Mouse (Mus musculus): ENCODE data around the gene Unc5c. TPM values are rescaled to one million over a fixed set of nuclear protein-coding genes. Genes with fewer than 3 reads are reported as not detected.

Gene Unc5c
- total and polyA plus RNA-seq, 3 experiments = not detected

- TF ChIP-seq UBTF (IDR thresholded peaks at IDR 0.05; ENCODE audit: borderline replicate concordance, insufficient read depth, low read depth, low read length) = no peak
Measured at GRCm38 (mm10) chr3:141819331-141819941, 354.4 kb downstream of the Unc5c start (continued).

GRCm38 (mm10) chr3:141828301-141828700, 363.3 kb downstream of the Unc5c start:
- DNase-seq (ENCODE audit: low read depth, low spot score) = no peak
- no peak overlapping the region for H3K4me3 ChIP-seq (ENCODE audit: control insufficient read depth in 1 of 2, insufficient read depth in 1 of 2, low read depth in 2 of 2, low read length in 2 of 2)
- no peak overlapping the region for H3K27ac ChIP-seq (ENCODE audit: control insufficient read depth, low read depth, low read length)
- no peaks in the 10 kb centered on the region for H3K36me3 ChIP-seq (ENCODE audit: control insufficient read depth in 1 of 2, insufficient read depth in 2 of 2, low read length in 2 of 2)
- H3K9me3 ChIP-seq (replicated peaks; ENCODE audit: insufficient read depth, low read length) = no peaks in the 10 kb centered on the region
- peaks cover 0 to 4% of the 10 kb centered on the region in 2 experiments; a peak in 1 of 4 replicates for H3K4me1 ChIP-seq (ENCODE audit: control insufficient read depth in 1 of 2, insufficient read depth in 2 of 2, low read length in 2 of 2)
- TF ChIP-seq TAL1 (IDR thresholded peaks at IDR 0.05; ENCODE audit: low read length) = no peak
- TF ChIP-seq USF2 (IDR thresholded peaks at IDR 0.05; ENCODE audit: borderline replicate concordance in 1 of 2, insufficient read depth in 1 of 2, low read depth in 1 of 2, low read length in 2 of 2) = no peak
- no peak for TF ChIP-seq ETS1 (IDR thresholded peaks at IDR 0.05; ENCODE audit: low read depth, low read length)
- no peak for TF ChIP-seq MYB (IDR thresholded peaks at IDR 0.05; ENCODE audit: low read depth, low read length)
- no peak for TF ChIP-seq POLR2AphosphoS5 (IDR thresholded peaks at IDR 0.05; ENCODE audit: borderline replicate concordance, low read depth, low read length)
- no peak for TF ChIP-seq UBTF (IDR thresholded peaks at IDR 0.05; ENCODE audit: borderline replicate concordance, insufficient read depth, low read depth, low read length)
- no peak for TF ChIP-seq JUND (IDR thresholded peaks at IDR 0.05; ENCODE audit: low read depth, low read length)
- no peak for TF ChIP-seq CHD2 (IDR thresholded peaks at IDR 0.05; ENCODE audit: low read length)
- TF ChIP-seq RAD21 (IDR thresholded peaks at IDR 0.05; ENCODE audit: low read depth, low read length) = no peak
- no peak for TF ChIP-seq MAX (IDR thresholded peaks at IDR 0.05; ENCODE audit: low read length)
- TF ChIP-seq HCFC1 (IDR thresholded peaks at IDR 0.05; ENCODE audit: low read depth, low read length) = no peak
- TF ChIP-seq E2F4 (IDR thresholded peaks at IDR 0.05; ENCODE audit: borderline replicate concordance, low read depth, low read length) = no peak
- TF ChIP-seq MAFK (IDR thresholded peaks at IDR 0.05; ENCODE audit: borderline replicate concordance, low read depth, low read length) = no peak
- no peak for TF ChIP-seq BHLHE40 (IDR thresholded peaks at IDR 0.05; ENCODE audit: borderline replicate concordance, low read depth, low read length)
- TF ChIP-seq MAZ (IDR thresholded peaks at IDR 0.05; ENCODE audit: low read depth, low read length) = no peak
- TF ChIP-seq MEF2A (IDR thresholded peaks at IDR 0.05; ENCODE audit: extremely low read depth, insufficient replicate concordance, low read depth, low read length, poor library complexity, severe bottlenecking) = no peak
- no peak for TF ChIP-seq CHD1 (IDR thresholded peaks at IDR 0.05; ENCODE audit: low read depth, low read length)
- TF ChIP-seq MYC (IDR thresholded peaks at IDR 0.05; ENCODE audit: low read depth, low read length) = no peak
- TF ChIP-seq MXI1 (IDR thresholded peaks at IDR 0.05; ENCODE audit: low read depth, low read length) = no peak
- no peaks in the 10 kb centered on the region for H3K79me2 ChIP-seq (ENCODE audit: control insufficient read depth, insufficient read depth, low read length, poor library complexity)
- H3K9ac ChIP-seq (ENCODE audit: control insufficient read depth, low read depth, low read length, poor library complexity, severe bottlenecking) = no peak overlapping the region
- H3K27me3 ChIP-seq (ENCODE audit: control insufficient read depth in 1 of 2, insufficient read depth in 2 of 2, low read length in 2 of 2) = no peaks in the 10 kb centered on the region
